Mouse (Mus musculus) urinary bladder, postnatal 36 days (tissue): ENCODE data around the gene Yy1.

Experiments used
- DNase-seq, 2 experiments: peaks; one replicate each; pipeline ENCODE4 v3.0.0; 2022; ENCODE audit warnings: low spot score in 2 of 2, mixed read lengths in 1 of 2

Yy1 gene

GRCm38 (mm10) chr12:108792546-108793452 lies at the start of gene Yy1:
Yy1 (plus strand) TSS chr12:108792973.
- DNase-seq, result peak; percentile 97 to 98

- peak in 1 of 2 experiments; percentile 42 for DNase-seq
These were observed 46.8 kb upstream of the Yy1 start for GRCm38 (mm10) chr12:108745990-108746389.

GRCm38 (mm10) chr12:108749019-108749418 lies 43.8 kb upstream of the Yy1 start:
- DNase-seq, result no peak

- DNase-seq, result no peak
These were observed 43.3 kb upstream of the Yy1 start for GRCm38 (mm10) chr12:108749454-108749853.

GRCm38 (mm10) chr12:108750226-108750625 lies 42.5 kb upstream of the Yy1 start:
- no peak for DNase-seq

- DNase-seq, result no peak
These were observed 41.0 kb upstream of the Yy1 start for GRCm38 (mm10) chr12:108751790-108752189.

- no peak for DNase-seq
These were observed 37.6 kb upstream of the Yy1 start for GRCm38 (mm10) chr12:108755141-108755540.

- DNase-seq, result no peak
These were observed 36.2 kb upstream of the Yy1 start for GRCm38 (mm10) chr12:108756611-108757010.

- peak; percentile 99 for DNase-seq
These were observed 35.0 kb upstream of the Yy1 start for GRCm38 (mm10) chr12:108757717-108758257.

- no peak for DNase-seq
These were observed 34.5 kb upstream of the Yy1 start for GRCm38 (mm10) chr12:108758273-108758672.

- DNase-seq, result no peak
These were observed 34.1 kb upstream of the Yy1 start for GRCm38 (mm10) chr12:108758682-108759081.

GRCm38 (mm10) chr12:108759266-108759665 lies 33.5 kb upstream of the Yy1 start:
- DNase-seq, result no peak

- no peak for DNase-seq
These were observed 32.8 kb upstream of the Yy1 start for GRCm38 (mm10) chr12:108760016-108760415.

- DNase-seq, result no peak
These were observed 32.2 kb upstream of the Yy1 start for GRCm38 (mm10) chr12:108760500-108761020.

GRCm38 (mm10) chr12:108761209-108761608 lies 31.6 kb upstream of the Yy1 start:
- no peak for DNase-seq

GRCm38 (mm10) chr12:108761665-108762064 lies 31.1 kb upstream of the Yy1 start:
- no peak for DNase-seq

GRCm38 (mm10) chr12:108763057-108763796 lies 29.5 kb upstream of the Yy1 start:
- no peak for DNase-seq

GRCm38 (mm10) chr12:108764917-108765678 lies 27.7 kb upstream of the Yy1 start:
- no peak for DNase-seq

- peak; percentile 77 to 88 for DNase-seq
These were observed 27.0 kb upstream of the Yy1 start for GRCm38 (mm10) chr12:108765751-108766221.

- DNase-seq, result no peak
These were observed 26.5 kb upstream of the Yy1 start for GRCm38 (mm10) chr12:108766316-108766715.

GRCm38 (mm10) chr12:108766866-108767265 lies 25.9 kb upstream of the Yy1 start:
- DNase-seq, result no peak
